Mouse (Mus musculus) intestine, postnatal 0 days (tissue): Measurements from ENCODE around the gene Grm7. TPM values are rescaled to one million over a fixed set of nuclear protein-coding genes. Genes with fewer than 3 reads are reported as not detected.

Experiments
- ATAC-seq: fragments of 200-750 bp; cut with Nextera tagmentation; 2 replicates; pipeline ENCODE4 v1.8.0; 2017; ENCODE audit warnings: mild to moderate bottlenecking, moderate TSS enrichment, moderate library complexity
- H3K27ac ChIP-seq: fragments of 300-500 bp; sonication (generic); 2 replicates; pipeline ENCODE4 v1.5.1; 2014; ENCODE audit warnings: mild to moderate bottlenecking, low read depth, low read length, moderate library complexity
- H3K27me3 ChIP-seq: fragments of 300-500 bp; sonication (generic); replicated peaks from 2 replicates; pipeline ENCODE4 v1.6.1; 2014; ENCODE audit warnings: low read length, mixed read lengths; ENCODE audit not compliant: control insufficient read depth, insufficient read depth
- H3K36me3 ChIP-seq: fragments of 300-500 bp; sonication (generic); 2 replicates; pipeline ENCODE4 v1.6.1; 2014; ENCODE audit warnings: mild to moderate bottlenecking, moderate library complexity; ENCODE audit not compliant: control insufficient read depth, insufficient read depth
- H3K4me1 ChIP-seq: fragments of 300-500 bp; sonication (generic); replicated peaks from 2 replicates; pipeline ENCODE4 v1.6.1; 2014; ENCODE audit warnings: antibody characterized with exemption, low read length, mixed read lengths; ENCODE audit not compliant: control insufficient read depth, insufficient read depth
- H3K4me2 ChIP-seq: fragments of 300-500 bp; sonication (generic); replicated peaks from 2 replicates; pipeline ENCODE4 v1.6.1; 2014; ENCODE audit warnings: low read depth, mild to moderate bottlenecking, moderate library complexity
- H3K4me3 ChIP-seq: fragments of 300-500 bp; sonication (generic); 2 replicates; pipeline ENCODE4 v1.5.1; 2014; ENCODE audit warnings: low read depth, low read length
- H3K9ac ChIP-seq: fragments of 300-500 bp; sonication (generic); 2 replicates; pipeline ENCODE4 v1.6.1; 2014; ENCODE audit warnings: mild to moderate bottlenecking, low read depth, low read length
- H3K9me3 ChIP-seq: fragments of 300-500 bp; sonication (generic); 2 replicates; pipeline ENCODE4 v1.6.1; 2016; ENCODE audit warnings: mixed run types; ENCODE audit not compliant: control insufficient read depth
- CTCF ChIP-seq: sonication (generic); IDR thresholded peaks from 2 replicates; pipeline ENCODE4 v1.5.1; 2016; ENCODE audit warnings: low read depth, mild to moderate bottlenecking, control low read depth, antibody characterized with exemption, moderate library complexity
- WGBS: fragments of 180-500 bp; shearing (Covaris S2); extraction: QIAGEN DNeasy Blood & Tissue Kit; methylation state at CpG from one replicate; pipeline ENCODE4 v1.1.7; 2014; 5-methylcytosine and 5-hydroxymethylcytosine counted together
- polyA plus RNA-seq: library from polyadenylated mRNA; unstranded; fragments of >200 nt; fragmentation: Nextera tagmentation; extraction: Ambion mirVana; gene quantifications from 2 replicates; pipeline ENCODE4 v1.2.1, GENCODE M21; 2015

Gene Grm7
- polyA plus RNA-seq, 1 experiment from 2014 or later: 0.27 TPM

DNA sequence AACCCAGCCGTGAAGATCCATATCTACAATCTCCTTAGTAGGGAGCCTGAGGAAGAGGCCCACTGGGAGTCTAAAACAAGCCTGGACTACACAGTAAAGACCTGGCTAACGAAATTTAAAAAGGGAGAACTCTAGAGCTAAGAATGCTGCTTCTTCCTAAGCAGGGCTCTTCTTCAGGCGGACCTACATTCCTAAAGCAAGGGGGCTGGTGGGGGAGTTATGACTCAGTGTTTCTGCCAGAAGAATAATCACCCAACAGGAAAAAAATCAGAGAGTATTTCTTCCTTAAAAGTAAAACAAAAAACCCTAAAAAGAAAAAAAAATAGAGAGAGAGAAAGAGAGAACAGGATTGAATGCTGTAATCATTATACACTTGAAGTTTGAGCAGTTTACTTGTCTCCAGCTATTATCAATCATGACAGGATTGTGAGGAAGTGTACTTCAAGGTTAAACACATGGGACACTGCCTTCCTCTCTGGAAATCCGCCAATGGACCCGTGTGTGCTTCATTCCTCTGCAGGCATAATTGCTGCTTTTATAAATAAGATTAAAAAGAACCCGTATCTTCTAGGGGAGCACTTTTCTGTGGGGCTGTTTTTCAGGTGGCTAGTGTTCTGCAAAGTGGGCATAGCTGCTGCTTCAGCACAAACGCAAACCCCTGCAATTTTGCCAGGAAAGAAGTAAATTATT is 98.7 kb downstream of the Grm7 start:
- ATAC-seq: no peak
- no peak overlapping the region for H3K4me2 ChIP-seq

DNA sequence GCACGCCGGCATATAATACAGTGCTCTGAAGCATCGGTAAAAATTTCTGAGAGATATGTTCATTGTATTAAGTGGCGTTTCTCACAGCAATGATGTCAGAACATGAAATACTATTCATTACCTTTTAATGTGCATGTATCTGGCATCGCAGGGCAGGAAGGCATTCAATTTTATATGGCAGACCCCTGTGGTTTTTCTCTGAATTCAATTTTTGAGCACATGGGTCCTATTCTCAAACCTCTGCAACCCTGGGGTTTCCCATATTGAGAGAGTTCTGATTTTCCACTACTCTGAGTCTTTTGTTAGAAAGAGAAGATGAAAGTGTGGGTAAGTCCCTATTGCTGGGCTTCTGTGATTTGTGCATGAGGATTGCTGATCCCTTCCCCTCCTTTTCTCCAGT is 110.5 kb downstream of the Grm7 start:
- Histone ChIP-seq H3K27me3 (no peaks in the 10 kb centered on the region), H3K27ac (no peak overlapping the region)
- WGBS: 93% methylated on average over 5 of the region's 5 CpGs

More for the DNA sequence above, 98.7 kb downstream of the Grm7 start:
- no peaks in the 10 kb centered on the region for H3K4me1 ChIP-seq
- TF ChIP-seq CTCF: no peak
- H3K27ac ChIP-seq: no peak overlapping the region
- H3K36me3 ChIP-seq: no peaks in the 10 kb centered on the region
- no peaks in the 10 kb centered on the region for H3K27me3 ChIP-seq
- no peak overlapping the region for H3K4me3 ChIP-seq
- 35% methylated on average over 7 of the region's 7 CpGs for WGBS
- H3K9ac ChIP-seq: no peak overlapping the region
- H3K9me3 ChIP-seq: no peaks in the 10 kb centered on the region

DNA sequence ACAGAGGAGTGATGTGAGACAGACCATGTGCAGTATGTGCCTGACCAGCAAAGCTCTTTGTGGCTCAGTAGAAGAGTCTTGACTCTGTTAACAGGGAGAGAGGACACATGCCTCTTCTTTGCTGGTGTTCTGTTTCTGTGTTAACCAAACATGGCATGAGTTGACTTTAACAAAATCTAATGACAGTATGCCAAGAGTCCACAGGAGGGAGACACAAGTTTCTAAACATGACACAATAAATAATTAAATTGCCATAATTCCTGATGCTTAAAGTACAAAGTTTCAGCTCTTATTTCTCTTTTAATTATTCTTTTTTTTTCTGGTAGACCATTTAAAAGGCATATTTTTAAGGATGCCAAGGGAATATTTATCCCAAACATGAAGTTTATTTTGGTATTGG is 124.2 kb downstream of the Grm7 start:
- ATAC-seq: no peak
- no peak for TF ChIP-seq CTCF
- H3K27ac ChIP-seq: no peak overlapping the region
- H3K4me1 ChIP-seq: no peaks in the 10 kb centered on the region
- H3K36me3 ChIP-seq: no peaks in the 10 kb centered on the region
- H3K4me3 ChIP-seq: no peak overlapping the region
- H3K27me3 ChIP-seq: no peaks in the 10 kb centered on the region
- H3K9ac ChIP-seq: no peak overlapping the region
- no peak overlapping the region for H3K4me2 ChIP-seq
- no peaks in the 10 kb centered on the region for H3K9me3 ChIP-seq

More for the DNA sequence above, 110.5 kb downstream of the Grm7 start:
- H3K36me3 ChIP-seq: no peaks in the 10 kb centered on the region
- H3K9me3 ChIP-seq: no peaks in the 10 kb centered on the region
- H3K9ac ChIP-seq: no peak overlapping the region
- no peaks in the 10 kb centered on the region for H3K4me1 ChIP-seq
- TF ChIP-seq CTCF: no peak
- H3K4me2 ChIP-seq: no peak overlapping the region
- no peak overlapping the region for H3K4me3 ChIP-seq
- ATAC-seq: no peak

DNA sequence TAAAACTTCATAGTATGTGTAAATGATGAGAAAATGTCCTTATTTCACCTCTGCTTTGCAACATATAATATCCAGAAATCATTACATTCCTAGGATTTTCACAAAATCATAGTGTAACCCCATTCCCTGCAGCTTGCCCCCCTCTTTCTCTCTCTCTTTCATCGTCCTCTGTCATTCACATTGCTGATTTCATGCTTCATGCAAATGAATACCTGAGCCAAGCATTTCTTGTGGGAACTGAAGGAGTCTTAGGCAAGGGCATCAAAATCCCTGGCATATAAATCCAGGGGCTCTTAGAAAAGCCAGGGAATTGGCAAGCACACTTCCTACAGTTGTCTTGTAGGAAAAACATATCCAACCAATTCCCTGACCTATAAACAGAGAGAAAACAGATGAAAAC is 127.3 kb downstream of the Grm7 start:
- 63% methylated on average over 1 of the region's 1 CpGs for WGBS
- Histone ChIP-seq H3K4me1 (no peaks in the 10 kb centered on the region), H3K9ac (no peak overlapping the region), H3K27me3 (no peaks in the 10 kb centered on the region), H3K27ac (no peak overlapping the region), H3K9me3 (no peaks in the 10 kb centered on the region), H3K4me3 (no peak overlapping the region), H3K4me2 (no peak overlapping the region), H3K36me3 (no peaks in the 10 kb centered on the region)
- TF ChIP-seq CTCF: no peak
- ATAC-seq: no peak

DNA sequence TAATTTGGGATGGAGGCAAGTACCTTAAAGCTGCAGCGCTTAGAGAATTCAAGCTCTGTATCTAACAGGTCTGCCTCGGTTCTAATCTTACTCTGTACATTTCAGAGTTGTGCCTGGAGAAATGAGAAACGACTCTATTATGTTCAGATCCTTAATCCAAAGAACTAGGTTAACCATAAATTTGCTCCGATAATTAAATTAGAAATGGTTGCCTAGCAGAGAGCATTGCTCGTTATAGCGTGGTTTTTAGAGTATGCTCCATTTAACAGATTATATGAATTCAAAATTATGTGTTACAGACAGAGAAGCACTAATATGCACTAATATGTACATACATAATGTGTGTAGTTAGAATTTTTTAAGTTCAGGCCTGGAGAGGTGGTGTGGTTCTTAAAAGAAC is 130.7 kb downstream of the Grm7 start:
- H3K27me3 ChIP-seq: no peaks in the 10 kb centered on the region
- no peaks in the 10 kb centered on the region for H3K9me3 ChIP-seq
- no peak for TF ChIP-seq CTCF
- H3K36me3 ChIP-seq: no peaks in the 10 kb centered on the region
- no peak overlapping the region for H3K27ac ChIP-seq
- no peak overlapping the region for H3K4me2 ChIP-seq
- no peaks in the 10 kb centered on the region for H3K4me1 ChIP-seq
- H3K4me3 ChIP-seq: no peak overlapping the region
- ATAC-seq: no peak
- H3K9ac ChIP-seq: no peak overlapping the region
- 89% methylated on average over 6 of the region's 6 CpGs for WGBS

GRCm38 (mm10) chr6:110785497-110785928 is 140.1 kb downstream of the Grm7 start:
- no peaks in the 10 kb centered on the region for H3K9me3 ChIP-seq
- no peak overlapping the region for H3K27ac ChIP-seq
- H3K27me3 ChIP-seq: no peaks in the 10 kb centered on the region
- no peak overlapping the region for H3K4me2 ChIP-seq
- H3K36me3 ChIP-seq: no peaks in the 10 kb centered on the region
- H3K4me1 ChIP-seq: no peaks in the 10 kb centered on the region
- no peak for ATAC-seq
- no peak for TF ChIP-seq CTCF
- H3K9ac ChIP-seq: no peak overlapping the region
- H3K4me3 ChIP-seq: no peak overlapping the region
- WGBS: 65% methylated on average over 1 of the region's 1 CpGs
